Mouse (Mus musculus) heart, postnatal 0 days (tissue): Measurements from ENCODE around the gene Card6.

Source experiments
- CTCF ChIP-seq: IDR thresholded peaks from 2 replicates; pipeline ENCODE4 v1.5.1; 2016; ENCODE audit warnings: antibody characterized with exemption, control low read depth, low read depth
- EP300 ChIP-seq: IDR thresholded peaks from 2 replicates; pipeline ENCODE4 v1.6.1; 2016; ENCODE audit warnings: antibody characterized with exemption, low read depth

DNA sequence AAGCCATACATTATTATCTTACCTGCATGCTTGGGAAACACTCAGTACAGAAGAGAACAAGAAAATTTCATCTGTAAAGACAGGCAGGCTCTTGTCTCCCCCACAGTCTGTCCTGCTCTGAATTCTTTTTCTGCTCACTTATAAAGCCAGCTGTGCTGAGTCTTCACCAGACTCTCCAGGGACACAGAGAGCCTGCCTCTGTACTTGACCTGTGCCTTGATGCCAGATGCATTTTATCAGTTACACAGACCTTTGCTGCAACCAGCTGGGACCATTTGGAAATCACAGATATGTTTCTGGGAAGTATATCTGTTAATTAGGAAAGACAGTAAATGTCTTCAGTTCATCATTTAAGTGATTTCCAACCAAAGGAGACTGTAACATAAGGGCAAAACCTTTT is 44.7 kb downstream of the Card6 start, which contains the start of gene C7:
- TF ChIP-seq EP300 = no peak
- no peak for TF ChIP-seq CTCF
